Mouse (Mus musculus): ENCODE data around the gene Arhgef19. TPM values are rescaled to one million over a fixed set of nuclear protein-coding genes. Genes with fewer than 3 reads are reported as not detected.

Gene Arhgef19
- polyA plus RNA-seq, 1 experiment, result 4.5 TPM

Other genes starting within 250 kb of the Arhgef19 start
- gene Mfap2, start 229.1 kb upstream of the Arhgef19 start, polyA plus RNA-seq (2012; rRNA removed), result 36.9 and 47.1 TPM in 2 replicates
- 17.6 and 18.9 TPM in 2 replicates for gene Crocc, start 178.9 kb upstream of the Arhgef19 start, polyA plus RNA-seq (2012; rRNA removed)
- gene Necap2, start 161.1 kb upstream of the Arhgef19 start, polyA plus RNA-seq (2012; rRNA removed), result 54.7 and 68.5 TPM in 2 replicates
- 1.5 and 2.7 TPM in 2 replicates for gene Spata21, start 151.2 kb upstream of the Arhgef19 start, polyA plus RNA-seq (2012; rRNA removed)
- 26.2 and 28.3 TPM in 2 replicates for gene Szrd1, start 99.7 kb upstream of the Arhgef19 start, polyA plus RNA-seq (2012; rRNA removed)
- 12.5 and 14.5 TPM in 2 replicates for gene Fbxo42, start 91.6 kb upstream of the Arhgef19 start, polyA plus RNA-seq (2012; rRNA removed)
- 1.2 and 1.7 TPM in 2 replicates for gene Rsg1, start 25.5 kb upstream of the Arhgef19 start, polyA plus RNA-seq (2012; rRNA removed)
- 5.9 and 8.3 TPM in 2 replicates for gene Epha2, start 61.7 kb downstream of the Arhgef19 start, polyA plus RNA-seq (2012; rRNA removed)
- gene Fam131c, start 128.7 kb downstream of the Arhgef19 start, polyA plus RNA-seq (2012; rRNA removed), result 1.2 and 1.3 TPM in 2 replicates
- 0.31 and 1.3 TPM in 2 replicates for gene Clcnka, start 159.2 kb downstream of the Arhgef19 start, polyA plus RNA-seq (2012; rRNA removed)
- gene Clcnkb, start 176.5 kb downstream of the Arhgef19 start, polyA plus RNA-seq (2012; rRNA removed), result 11.5 and 14.2 TPM in 2 replicates
- 9.6 and 14.1 TPM in 2 replicates for gene Hspb7, start 181.3 kb downstream of the Arhgef19 start, polyA plus RNA-seq (2012; rRNA removed)
- gene Srarp, start 196.6 kb downstream of the Arhgef19 start, polyA plus RNA-seq (2012; rRNA removed), result 0.81 and 1.3 TPM in 2 replicates
- gene Zbtb17, start 205.2 kb downstream of the Arhgef19 start, polyA plus RNA-seq (2012; rRNA removed), result 23.8 and 30.0 TPM in 2 replicates

All from gonadal fat pad, adult 2 months (tissue).